16 mouse cellular contexts compared by ENCODE assay signal in the genomic region with DNA sequence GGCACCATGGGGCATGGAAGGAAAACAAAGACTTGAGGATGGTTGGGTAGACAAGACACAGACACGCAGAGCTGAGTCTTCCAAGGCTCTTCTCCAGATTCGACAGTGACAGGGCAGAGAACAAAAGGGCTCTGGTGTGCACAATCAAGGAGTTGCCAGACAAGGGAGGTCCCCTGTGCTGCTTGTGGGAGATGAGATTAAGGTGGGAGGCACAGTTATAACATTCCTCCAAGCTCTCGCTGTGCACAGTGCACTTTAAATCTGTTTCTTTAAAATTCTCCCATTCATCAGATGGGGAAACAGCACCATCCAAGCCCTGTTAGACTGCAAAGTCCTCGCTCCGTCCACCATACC. TPM values are rescaled to one million over a fixed set of nuclear protein-coding genes. Genes with fewer than 3 reads are reported as not detected.
DNase-seq lines count a peak whose midpoint lies in the region; ATAC-seq and TF ChIP-seq lines count a peak whose summit lies in the region.
"Had no signal": no experiment of that assay in that cellular context is flagged by ENCODE, and none has a peak within 500 bp of the region (broad histone marks: within the 10 kb centered on the region; RNA-seq: fewer than 3 reads in every experiment).

No protein-coding gene starts in this region.

- peak overlapping the region; percentile 81 for H3K27ac ChIP-seq in hindbrain, embryonic 10.5 days
- no peak overlapping the region for H3K27ac ChIP-seq in hindbrain, embryonic 14.5 days
- no peak overlapping the region for H3K27ac ChIP-seq in midbrain, embryonic 11.5 days (ENCODE audit: low read depth, low read length)
- H3K27ac ChIP-seq in midbrain, embryonic 14.5 days (replicated peaks; ENCODE audit: low read depth, low read length) = no peak overlapping the region
- peak overlapping the region; percentile 49 for H3K27ac ChIP-seq in cortical plate, adult 2 months (ENCODE audit: insufficient read depth, low read length)
- peak overlapping the region; percentile 47 for H3K27ac ChIP-seq in olfactory bulb, adult 2 months (ENCODE audit: insufficient read depth, low read depth, low read length)
- H3K27ac ChIP-seq: intestine, embryonic 15.5 days; liver, embryonic 13.5 days had no signal

- 29% methylated on average over 5 of the region's 5 CpGs for WGBS in hindbrain, embryonic 10.5 days
- 30% methylated on average over 5 of the region's 5 CpGs for WGBS in hindbrain, embryonic 14.5 days
- 15% methylated on average over 5 of the region's 5 CpGs for WGBS in midbrain, embryonic 11.5 days
- WGBS in midbrain, embryonic 14.5 days = 20% methylated on average over 5 of the region's 5 CpGs
- 52% methylated on average over 5 of the region's 5 CpGs for WGBS in olfactory bulb, adult 2 months

- H3K36me3 ChIP-seq in hindbrain, embryonic 10.5 days = peaks cover 48% of the 10 kb centered on the region
- 0 out of 2 replicates have a peak, but pooled peaks cover 16% of the 10 kb centered on the region for H3K36me3 ChIP-seq in hindbrain, embryonic 14.5 days (replicated peaks; ENCODE audit: control insufficient read depth, insufficient read depth)
- peaks cover 2% of the 10 kb centered on the region; the same call in 1 of the 2 replicates for H3K36me3 ChIP-seq in midbrain, embryonic 11.5 days (ENCODE audit: control insufficient read depth, insufficient read depth, low read length)
- peaks cover 23% of the 10 kb centered on the region for H3K36me3 ChIP-seq in midbrain, embryonic 14.5 days (ENCODE audit: control insufficient read depth, insufficient read depth, low read length)
- H3K36me3 ChIP-seq: G1E; liver, embryonic 13.5 days had no signal

- no peak overlapping the region for H3K9ac ChIP-seq in hindbrain, embryonic 14.5 days
- peak overlapping the region; percentile 24; the same call in 1 of the 2 replicates for H3K9ac ChIP-seq in midbrain, embryonic 11.5 days (ENCODE audit: low read length)
- no peak overlapping the region for H3K9ac ChIP-seq in midbrain, embryonic 14.5 days (replicated peaks; ENCODE audit: low read length)
- H3K9ac ChIP-seq: intestine, embryonic 15.5 days; liver, embryonic 13.5 days had no signal

- no peak for DNase-seq in hindbrain, embryonic 10.5 days (ENCODE audit: low spot score)
- no peak for DNase-seq in hindbrain, embryonic 14.5 days (ENCODE audit: low spot score)
- no peak for DNase-seq in midbrain, embryonic 11.5 days (ENCODE audit: low spot score, missing footprints)
- no peak for DNase-seq in midbrain, embryonic 14.5 days
- no peak for DNase-seq in frontal cortex, postnatal 14 days (ENCODE audit: low spot score in 2 of 2)
- DNase-seq: B cell, adult 2 months; gastrocnemius, postnatal 10 days; kidney, postnatal 14 days; liver, embryonic 13.5 days; thymus, postnatal 36 days had no signal

- H3K4me1 ChIP-seq in hindbrain, embryonic 10.5 days (replicated peaks) = peaks cover 89% of the 10 kb centered on the region
- peaks cover 41% of the 10 kb centered on the region; the same call in 1 of the 2 replicates for H3K4me1 ChIP-seq in hindbrain, embryonic 14.5 days (replicated peaks; ENCODE audit: control insufficient read depth, insufficient read depth, low read length)
- H3K4me1 ChIP-seq in midbrain, embryonic 11.5 days (ENCODE audit: control insufficient read depth, insufficient read depth, low read length) = peaks cover 47% of the 10 kb centered on the region
- H3K4me1 ChIP-seq in midbrain, embryonic 14.5 days (ENCODE audit: control insufficient read depth, insufficient read depth, low read length) = peaks cover 48% of the 10 kb centered on the region
- peaks cover 12% of the 10 kb centered on the region for H3K4me1 ChIP-seq in cortical plate, adult 2 months (ENCODE audit: control insufficient read depth, insufficient read depth, low read length)
- peaks cover 65% of the 10 kb centered on the region for H3K4me1 ChIP-seq in olfactory bulb, adult 2 months (ENCODE audit: control insufficient read depth, insufficient read depth, low read length)

- ATAC-seq in hindbrain, embryonic 14.5 days (ENCODE audit: low FRiP score) = no peak
- ATAC-seq in midbrain, embryonic 11.5 days (ENCODE audit: low FRiP score) = no peak
- no peak for ATAC-seq in midbrain, embryonic 14.5 days (ENCODE audit: low FRiP score, low TSS enrichment)
- ATAC-seq: intestine, embryonic 15.5 days had no signal

- H3K4me2 ChIP-seq in hindbrain, embryonic 14.5 days (replicated peaks) = no peak overlapping the region
- no peak overlapping the region for H3K4me2 ChIP-seq in midbrain, embryonic 11.5 days
- no peak overlapping the region for H3K4me2 ChIP-seq in midbrain, embryonic 14.5 days (ENCODE audit: low read length)
- H3K4me2 ChIP-seq: intestine, embryonic 15.5 days; liver, embryonic 13.5 days had no signal

- no peak overlapping the region for H3K4me3 ChIP-seq in hindbrain, embryonic 10.5 days
- no peak overlapping the region for H3K4me3 ChIP-seq in hindbrain, embryonic 14.5 days (replicated peaks; ENCODE audit: low read length)
- H3K4me3 ChIP-seq in midbrain, embryonic 11.5 days (ENCODE audit: low read depth, low read length) = no peak overlapping the region
- no peak overlapping the region for H3K4me3 ChIP-seq in midbrain, embryonic 14.5 days (replicated peaks; ENCODE audit: low read depth, low read length)
- H3K4me3 ChIP-seq in cortical plate, adult 2 months (ENCODE audit: insufficient read depth, low read length) = no peak overlapping the region
- H3K4me3 ChIP-seq in olfactory bulb, adult 2 months (ENCODE audit: insufficient read depth, low read depth, low read length) = no peak overlapping the region
- H3K4me3 ChIP-seq: erythroblast, embryonic 14.5 days; intestine, embryonic 15.5 days; liver, embryonic 13.5 days had no signal

- TF ChIP-seq CTCF in cortical plate, adult 2 months (IDR thresholded peaks at IDR 0.05; ENCODE audit: extremely low read depth, insufficient read depth, low read length) = no peak
- TF ChIP-seq CTCF in olfactory bulb, adult 2 months (IDR thresholded peaks at IDR 0.05; ENCODE audit: insufficient read depth, low read depth, low read length) = no peak

- H3K27me3 ChIP-seq in hindbrain, embryonic 10.5 days (ENCODE audit: insufficient read depth, poor library complexity, severe bottlenecking) = peaks cover 41% of the 10 kb centered on the region
- 0 out of 2 replicates have a peak, but pooled peaks cover 3% of the 10 kb centered on the region for H3K27me3 ChIP-seq in hindbrain, embryonic 14.5 days (ENCODE audit: control insufficient read depth, insufficient read depth, low read length)
- H3K27me3 ChIP-seq in midbrain, embryonic 11.5 days (ENCODE audit: control insufficient read depth, insufficient read depth, low read length) = no peaks in the 10 kb centered on the region
- H3K27me3 ChIP-seq in midbrain, embryonic 14.5 days (ENCODE audit: control insufficient read depth, insufficient read depth, low read length) = no peaks in the 10 kb centered on the region
- H3K27me3 ChIP-seq: intestine, embryonic 15.5 days had no signal

- no peaks in the 10 kb centered on the region for H3K9me3 ChIP-seq in hindbrain, embryonic 10.5 days
- H3K9me3 ChIP-seq in hindbrain, embryonic 14.5 days (ENCODE audit: control insufficient read depth, low read length) = no peaks in the 10 kb centered on the region
- no peaks in the 10 kb centered on the region for H3K9me3 ChIP-seq in midbrain, embryonic 11.5 days (ENCODE audit: control insufficient read depth, low read length)
- no peaks in the 10 kb centered on the region for H3K9me3 ChIP-seq in midbrain, embryonic 14.5 days (ENCODE audit: control insufficient read depth, low read length)
- H3K9me3 ChIP-seq: G1E; intestine, embryonic 15.5 days; liver, embryonic 13.5 days had no signal

- TF ChIP-seq POLR2A in cortical plate, adult 2 months (IDR thresholded peaks at IDR 0.05; ENCODE audit: extremely low read depth, insufficient read depth, low read length) = no peak
- no peak for TF ChIP-seq POLR2A in olfactory bulb, adult 2 months (IDR thresholded peaks at IDR 0.05; ENCODE audit: insufficient read depth, low read depth, low read length)

RNA-seq across cellular contexts. Expression of a gene that starts 6.7 kb away (rescaled TPM):
- 21.5 and 23.5 TPM in 2 replicates for polyA plus RNA-seq in hindbrain, embryonic 10.5 days (2016; fragmentation: Nextera tagmentation; extraction: Ambion mirVana)
- 26.4 and 26.7 TPM in 2 replicates for polyA plus RNA-seq in hindbrain, embryonic 14.5 days (2014; fragmentation: Nextera tagmentation; extraction: Ambion mirVana)
- 19.1 and 22.6 TPM in 2 replicates for polyA plus RNA-seq in midbrain, embryonic 11.5 days (2014; fragmentation: Nextera tagmentation; extraction: Ambion mirVana)
- 20.0 and 20.2 TPM in 2 replicates for polyA plus RNA-seq in midbrain, embryonic 14.5 days (2014; fragmentation: Nextera tagmentation; extraction: Ambion mirVana)
- 164 and 169 TPM in 2 replicates for polyA plus RNA-seq in cortical plate, adult 2 months (2012; rRNA removed)
- not detected in 2 replicates for polyA plus RNA-seq in olfactory bulb, adult 2 months (2012; ENCODE audit: insufficient read depth, insufficient read length, low replicate concordance, missing spikeins)
- polyA plus RNA-seq: erythroblast, embryonic 14.5 days had no signal

RNA-seq across cellular contexts. Expression of a gene that starts 16.9 kb away (rescaled TPM):
- 40.2 and 41.6 TPM in 2 replicates for polyA plus RNA-seq in hindbrain, embryonic 10.5 days (2016; fragmentation: Nextera tagmentation; extraction: Ambion mirVana)
- polyA plus RNA-seq in hindbrain, embryonic 14.5 days (2014; fragmentation: Nextera tagmentation; extraction: Ambion mirVana) = 15.8 and 18.1 TPM in 2 replicates
- polyA plus RNA-seq in midbrain, embryonic 11.5 days (2014; fragmentation: Nextera tagmentation; extraction: Ambion mirVana) = 18.2 and 22.8 TPM in 2 replicates
- 12.5 and 21.3 TPM in 2 replicates for polyA plus RNA-seq in midbrain, embryonic 14.5 days (2014; fragmentation: Nextera tagmentation; extraction: Ambion mirVana)
- polyA plus RNA-seq in cortical plate, adult 2 months (2012; rRNA removed) = 14.6 and 15.4 TPM in 2 replicates
- polyA plus RNA-seq in olfactory bulb, adult 2 months (2012; ENCODE audit: insufficient read depth, insufficient read length, low replicate concordance, missing spikeins) = not detected in 2 replicates

RNA-seq across cellular contexts. Expression of a gene that starts 44.0 kb away (rescaled TPM):
- polyA plus RNA-seq in hindbrain, embryonic 10.5 days (2016; fragmentation: Nextera tagmentation; extraction: Ambion mirVana) = not detected in 2 replicates
- 1.6 and 2.7 TPM in 2 replicates for polyA plus RNA-seq in hindbrain, embryonic 14.5 days (2014; fragmentation: Nextera tagmentation; extraction: Ambion mirVana)
- polyA plus RNA-seq in midbrain, embryonic 11.5 days (2014; fragmentation: Nextera tagmentation; extraction: Ambion mirVana) = 0.05 TPM in 1 of 2 replicates, not detected in the other
- polyA plus RNA-seq in midbrain, embryonic 14.5 days (2014; fragmentation: Nextera tagmentation; extraction: Ambion mirVana) = 1.5 and 3.0 TPM in 2 replicates
- polyA plus RNA-seq in cortical plate, adult 2 months (2012; rRNA removed) = 63.2 and 74.8 TPM in 2 replicates
- not detected in 2 replicates for polyA plus RNA-seq in olfactory bulb, adult 2 months (2012; ENCODE audit: insufficient read depth, insufficient read length, low replicate concordance, missing spikeins)
- polyA plus RNA-seq: erythroblast, embryonic 14.5 days; G1E; limb, embryonic 11.5 days; liver, embryonic 13.5 days had no signal

Comparison
In these comparisons a context has a peak if more than half of its experiments do, and no peak if none do; other contexts are left out.
1. H3K27ac ChIP-seq: peak in hindbrain, embryonic 10.5 days (single experiment), cortical plate, adult 2 months (single experiment) and olfactory bulb, adult 2 months (single experiment); none in hindbrain, embryonic 14.5 days (single experiment), midbrain, embryonic 11.5 days (single experiment) and midbrain, embryonic 14.5 days (single experiment).
2. RNA of a gene that starts 16.9 kb away (polyA plus RNA-seq): 40.2 to 41.6 TPM in hindbrain, embryonic 10.5 days, 18.2 to 22.8 TPM in midbrain, embryonic 11.5 days, 12.5 to 21.3 TPM in midbrain, embryonic 14.5 days, 15.8 to 18.1 TPM in hindbrain, embryonic 14.5 days and 14.6 to 15.4 TPM in cortical plate, adult 2 months; not detected in olfactory bulb, adult 2 months; every median in the first group is over 10 times any median in the second.
3. RNA of a gene that starts 44.0 kb away (polyA plus RNA-seq): 63.2 to 74.8 TPM in cortical plate, adult 2 months; 1.6 to 2.7 TPM in hindbrain, embryonic 14.5 days, 1.5 to 3.0 TPM in midbrain, embryonic 14.5 days, 0.05 TPM in midbrain, embryonic 11.5 days, not detected in hindbrain, embryonic 10.5 days and not detected in olfactory bulb, adult 2 months; every median in the first group is over 10 times any median in the second.